Mouse (Mus musculus) ES-Bruce4 (cell line): ENCODE measurements around the gene Amn.

Source experiments
- CTCF ChIP-seq: IDR thresholded peaks from one replicate; pipeline ENCODE4 v1.8.1; 2011; ENCODE audit warnings: low read depth, low read length
- EP300 ChIP-seq: IDR thresholded peaks from 2 replicates; pipeline ENCODE4 v1.6.1; 2011; ENCODE audit warnings: low read depth, low read length; ENCODE audit not compliant: insufficient read depth

DNA sequence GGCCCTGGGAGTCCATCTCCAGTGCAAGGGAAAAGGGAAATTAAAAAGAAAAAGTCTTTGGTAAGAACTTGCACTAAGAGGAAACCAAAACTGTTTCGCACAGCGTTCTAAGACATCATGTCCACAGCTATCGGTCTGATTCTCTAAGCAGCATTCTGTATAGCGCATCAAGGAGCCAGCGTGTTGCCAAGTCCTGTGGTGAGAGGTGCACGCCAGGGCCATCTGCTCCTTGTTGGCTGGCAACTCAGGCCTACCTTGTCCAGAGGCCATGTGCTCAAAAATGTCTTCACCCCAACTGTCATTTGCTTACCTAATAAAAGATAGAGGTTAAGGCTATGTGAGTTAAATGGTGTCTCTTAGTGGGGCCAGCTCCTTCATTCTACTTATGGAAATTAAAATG lies 29.0 kb upstream of the Amn start:
- no peak for TF ChIP-seq CTCF
- TF ChIP-seq EP300, result no peak
